Mouse (Mus musculus) C2C12 (cell line): ENCODE results near the gene Irx3.

Experiments used
- MAX ChIP-seq: IDR thresholded peaks from one replicate; pipeline ENCODE4 v1.6.1; 2011; ENCODE audit warnings: mild to moderate bottlenecking, control low read depth
- MYOD1 ChIP-seq: IDR thresholded peaks from one replicate; pipeline ENCODE4 v1.6.1; 2011; ENCODE audit warnings: low read depth; ENCODE audit not compliant: control insufficient read depth, insufficient read length
- MYOG ChIP-seq: IDR thresholded peaks from one replicate; pipeline ENCODE4 v1.6.1; 2011; ENCODE audit not compliant: control insufficient read depth, insufficient read length; ENCODE audit errors: extremely low read depth

DNA sequence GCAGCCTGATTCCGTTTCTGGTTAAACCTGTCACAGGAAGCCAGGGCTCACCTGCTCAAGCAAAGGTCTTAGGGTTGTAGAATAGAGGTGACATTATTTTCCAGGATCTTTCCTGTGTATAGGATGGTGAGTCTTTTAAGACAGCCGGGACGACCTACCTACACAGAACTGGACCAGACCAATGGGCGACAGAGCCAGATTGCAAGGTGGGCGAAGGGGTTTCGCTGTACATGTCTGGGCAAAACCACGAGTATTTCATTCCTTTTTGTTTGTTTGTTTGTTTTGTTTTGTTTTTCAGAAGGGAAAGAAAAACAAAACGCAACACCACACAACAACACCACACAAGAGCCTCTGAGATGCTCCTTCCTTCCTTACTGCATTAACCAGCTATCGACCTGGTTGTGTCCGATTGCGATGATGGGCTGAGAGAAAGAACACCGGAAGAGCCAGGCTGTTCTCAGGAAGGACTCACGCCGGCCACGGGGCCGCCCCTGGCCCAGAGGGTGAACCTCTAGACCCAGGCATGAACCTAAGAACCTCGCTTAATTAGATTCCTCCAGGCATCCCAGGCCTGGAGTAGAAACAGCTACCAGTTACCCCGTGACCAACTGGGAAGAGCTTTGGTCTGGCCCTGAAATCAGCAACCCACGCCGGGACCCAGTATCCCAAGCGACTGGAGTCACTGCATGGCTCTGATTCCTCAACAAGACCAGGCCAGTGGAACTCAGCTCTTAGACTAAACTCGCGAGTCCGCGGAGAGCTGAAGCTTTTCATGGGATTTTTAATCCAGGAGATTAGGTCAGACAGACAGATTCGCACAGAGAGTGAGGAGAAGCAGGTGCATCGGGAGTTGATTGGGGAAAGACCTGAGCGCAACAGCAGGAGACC is 1.9 kb upstream of the Irx3 start:
- TF ChIP-seq MYOD1 (no peak), MYOG (no peak), MAX (no peak)
